Mouse (Mus musculus) kidney, postnatal 0 days (tissue): ENCODE measurements around the gene Ttll3. TPM values are rescaled to one million over a fixed set of nuclear protein-coding genes. Genes with fewer than 3 reads are reported as not detected.

Source experiments
- ATAC-seq: fragments of 200-750 bp; cut with Nextera tagmentation; replicated peaks from 2 replicates; pipeline ENCODE4 v1.8.0; 2017; ENCODE audit warnings: low read depth, moderate number of reproducible peaks, moderate TSS enrichment, moderate library complexity; ENCODE audit not compliant: low FRiP score
- DNase-seq: peaks from one replicate; pipeline ENCODE4 v3.0.0-alpha.2; 2016; ENCODE audit warnings: low spot score
- H3K27ac ChIP-seq: fragments of 300-500 bp; sonication (generic); 2 replicates; pipeline ENCODE4 v1.5.1; 2014; ENCODE audit warnings: mild to moderate bottlenecking
- H3K27me3 ChIP-seq: fragments of 300-500 bp; sonication (generic); 2 replicates; pipeline ENCODE4 v1.6.1; 2014; ENCODE audit warnings: low read length, mixed read lengths; ENCODE audit not compliant: insufficient read depth
- H3K36me3 ChIP-seq: fragments of 300-500 bp; sonication (generic); 2 replicates; pipeline ENCODE4 v1.6.1; 2014; ENCODE audit warnings: low read length, mixed read lengths; ENCODE audit not compliant: insufficient read depth
- H3K4me1 ChIP-seq: fragments of 300-500 bp; sonication (generic); replicated peaks from 2 replicates; pipeline ENCODE4 v1.6.1; 2014; ENCODE audit warnings: antibody characterized with exemption, low read length, mixed read lengths; ENCODE audit not compliant: insufficient read depth
- H3K4me2 ChIP-seq: fragments of 300-500 bp; sonication (generic); 2 replicates; pipeline ENCODE4 v1.6.1; 2014; ENCODE audit warnings: mild to moderate bottlenecking, low read length, moderate library complexity, mixed read lengths
- H3K4me3 ChIP-seq: fragments of 300-500 bp; sonication (generic); replicated peaks from 2 replicates; pipeline ENCODE4 v1.5.1; 2014; ENCODE audit warnings: low read depth, low read length
- H3K9ac ChIP-seq: fragments of 300-500 bp; sonication (generic); 2 replicates; pipeline ENCODE4 v1.6.1; 2014; ENCODE audit warnings: low read depth, low read length
- H3K9me3 ChIP-seq: fragments of 300-500 bp; sonication (generic); replicated peaks from 2 replicates; pipeline ENCODE4 v1.6.1; 2016; ENCODE audit warnings: low read length, inconsistent platforms, mixed read lengths
- CTCF ChIP-seq: IDR thresholded peaks from 2 replicates; pipeline ENCODE4 v1.5.1; 2016; ENCODE audit warnings: antibody characterized with exemption, low read depth, mild to moderate bottlenecking, moderate library complexity
- WGBS: fragments of 180-500 bp; shearing (Covaris S2); extraction: QIAGEN DNeasy Blood & Tissue Kit; methylation state at CpG from one replicate; pipeline ENCODE4 v1.1.7; 2014; 5-methylcytosine and 5-hydroxymethylcytosine counted together
- polyA plus RNA-seq: library from polyadenylated mRNA; unstranded; fragments of >200 nt; fragmentation: Nextera tagmentation; extraction: Ambion mirVana; gene quantifications from 2 replicates; pipeline ENCODE4 v1.2.1, GENCODE M21; 2015

Gene Ttll3
- polyA plus RNA-seq, 1 experiment from 2014 or later, result 1.5 TPM

GRCm38 (mm10) chr6:113385160-113385714, 3.8 kb upstream of the Ttll3 start:
- Histone ChIP-seq H3K9me3 (no peaks in the 10 kb centered on the region), H3K4me1 (no peaks in the 10 kb centered on the region), H3K4me3 (no peak overlapping the region), H3K9ac (no peak overlapping the region), H3K27ac (no peak overlapping the region), H3K36me3 (peaks cover 77% of the 10 kb centered on the region), H3K4me2 (no peak overlapping the region), H3K27me3 (no peaks in the 10 kb centered on the region)
- DNase-seq, result no peak
- no peak for ATAC-seq
- 87% methylated on average over 11 of the region's 11 CpGs for WGBS
- no peak for TF ChIP-seq CTCF

GRCm38 (mm10) chr6:113386025-113386424, 3.0 kb upstream of the Ttll3 start:
- Histone ChIP-seq H3K27me3 (no peaks in the 10 kb centered on the region), H3K36me3 (peaks cover 84% of the 10 kb centered on the region), H3K27ac (no peak overlapping the region), H3K4me2 (no peak overlapping the region), H3K4me1 (no peaks in the 10 kb centered on the region), H3K4me3 (no peak overlapping the region), H3K9ac (no peak overlapping the region), H3K9me3 (no peaks in the 10 kb centered on the region)
- TF ChIP-seq CTCF, result no peak
- 36% methylated on average over 3 of the region's 3 CpGs for WGBS
- DNase-seq, result no peak
- no peak for ATAC-seq

DNA sequence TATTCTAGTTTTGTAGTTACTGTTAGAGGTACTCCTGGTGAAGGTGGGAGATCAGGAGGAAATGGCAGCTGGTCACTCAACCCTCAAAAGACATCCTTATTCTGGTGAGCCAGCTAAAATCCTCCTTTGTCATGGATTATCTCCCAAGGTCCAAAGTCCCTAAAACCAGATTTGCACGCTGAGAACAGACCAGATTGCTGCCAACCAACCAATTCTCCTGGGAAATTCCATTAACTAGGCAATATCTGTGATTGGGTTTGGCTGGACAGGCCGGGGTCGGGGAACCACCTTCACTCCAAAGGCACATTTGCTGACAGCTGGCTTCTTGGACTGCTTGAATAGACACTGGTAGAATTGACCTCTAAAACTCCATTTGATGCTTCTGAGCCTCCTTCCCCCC, 1.7 kb downstream of the Ttll3 start:
- Histone ChIP-seq H3K4me3 (no peak overlapping the region), H3K9ac (no peak overlapping the region), H3K4me2 (no peak overlapping the region), H3K27me3 (no peaks in the 10 kb centered on the region), H3K4me1 (0 out of 2 replicates have a peak, but pooled peaks cover 5% of the 10 kb centered on the region), H3K36me3 (peaks cover 40% of the 10 kb centered on the region), H3K27ac (no peak overlapping the region), H3K9me3 (no peaks in the 10 kb centered on the region)
- DNase-seq (no peak), ATAC-seq (no peak)
- WGBS, result 88% methylated on average over 3 of the region's 3 CpGs
- no peak for TF ChIP-seq CTCF

DNA sequence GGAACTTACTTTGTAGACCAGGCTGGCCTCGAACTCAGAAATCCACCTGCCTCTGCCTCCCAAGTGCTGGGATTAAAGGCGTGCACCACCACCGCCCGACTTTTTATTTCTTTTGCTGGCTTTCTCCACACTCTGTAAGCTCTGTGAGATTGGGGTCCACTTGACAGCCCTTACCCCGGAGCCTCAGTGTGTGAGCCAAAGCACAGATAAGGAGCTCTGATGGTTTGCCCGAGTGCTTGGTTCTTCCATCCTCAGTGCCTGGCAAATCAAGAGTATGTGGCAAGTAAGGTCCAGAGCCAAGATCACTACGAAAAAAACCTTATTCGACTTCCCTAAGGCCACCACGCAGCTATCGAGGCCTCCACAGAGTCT, 2.9 kb downstream of the Ttll3 start:
- H3K4me1 ChIP-seq, result 0 out of 2 replicates have a peak, but pooled peaks cover 5% of the 10 kb centered on the region
- ATAC-seq, result no peak
- H3K27me3 ChIP-seq, result no peaks in the 10 kb centered on the region
- no peak for TF ChIP-seq CTCF
- no peak for DNase-seq
- peak overlapping the region; percentile 30 for H3K4me3 ChIP-seq
- H3K4me2 ChIP-seq, result peak overlapping the region; percentile 66
- H3K36me3 ChIP-seq, result peaks cover 34% of the 10 kb centered on the region
- H3K9me3 ChIP-seq, result no peaks in the 10 kb centered on the region
- peak overlapping the region; percentile 32; the same call in 1 of the 2 replicates for H3K9ac ChIP-seq
- WGBS, result 28% methylated on average over 10 of the region's 10 CpGs
- no peak overlapping the region for H3K27ac ChIP-seq

- H3K4me1 ChIP-seq, result 0 out of 2 replicates have a peak, but pooled peaks cover 5% of the 10 kb centered on the region
- no peaks in the 10 kb centered on the region for H3K27me3 ChIP-seq
- H3K4me3 ChIP-seq, result peak overlapping the region; percentile 30
- 3% methylated on average over 49 of the region's 51 CpGs for WGBS
- ATAC-seq (peak; percentile 69), DNase-seq (peak; percentile 42)
- H3K27ac ChIP-seq, result no peak overlapping the region
- peaks cover 31% of the 10 kb centered on the region for H3K36me3 ChIP-seq
- H3K9ac ChIP-seq, result peak overlapping the region; percentile 32; the same call in 1 of the 2 replicates
- TF ChIP-seq CTCF, result no peak
- H3K4me2 ChIP-seq, result peak overlapping the region; percentile 66
- H3K9me3 ChIP-seq, result no peaks in the 10 kb centered on the region
Observed at GRCm38 (mm10) chr6:113392387-113393071, 3.5 kb downstream of the Ttll3 start.

DNA sequence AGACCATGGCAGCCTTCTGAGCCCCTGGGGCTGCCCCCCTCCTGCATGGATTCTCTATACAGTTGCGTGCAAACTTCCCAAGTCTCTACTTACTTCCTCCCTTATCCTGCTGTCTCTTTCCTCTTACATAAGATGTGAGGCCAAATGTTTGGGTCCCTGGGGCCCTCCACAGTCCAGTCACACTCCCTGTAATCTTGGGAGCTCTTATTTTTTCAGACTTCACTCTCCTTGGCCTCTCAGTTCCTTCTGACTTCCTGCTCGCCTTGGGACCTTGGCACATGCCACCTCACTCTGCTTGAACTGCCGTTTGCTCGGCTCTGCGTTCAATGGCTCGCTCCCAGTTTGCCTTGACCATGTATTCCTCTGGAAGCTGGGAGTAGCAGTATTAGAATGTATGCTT, 4.9 kb downstream of the Ttll3 start:
- DNase-seq, result no peak
- Histone ChIP-seq H3K36me3 (peaks cover 17% of the 10 kb centered on the region), H3K27ac (no peak overlapping the region), H3K4me2 (no peak overlapping the region), H3K9ac (no peak overlapping the region), H3K27me3 (no peaks in the 10 kb centered on the region), H3K4me3 (no peak overlapping the region), H3K9me3 (no peaks in the 10 kb centered on the region), H3K4me1 (0 out of 2 replicates have a peak, but pooled peaks cover 5% of the 10 kb centered on the region)
- no peak for TF ChIP-seq CTCF
- WGBS, result 85% methylated on average over 6 of the region's 6 CpGs
- ATAC-seq, result no peak
